Mouse (Mus musculus) MEL (cell line): ENCODE measurements around the gene Cc2d2b. TPM values are rescaled to one million over a fixed set of nuclear protein-coding genes. Genes with fewer than 3 reads are reported as not detected.

Experiments used
- DNase-seq: peaks from one replicate; pipeline ENCODE4 v3.0.0; 2011; ENCODE audit warnings: low read depth, low spot score
- H3K27ac ChIP-seq: 2 replicates; pipeline ENCODE4 v1.5.1; 2012; ENCODE audit warnings: low read depth, mild to moderate bottlenecking, control low read depth, low read length, moderate library complexity; ENCODE audit not compliant: control insufficient read depth
- H3K27me3 ChIP-seq, 2 experiments: fragments of 150-350 bp in 1 of 2; sonication (generic) in 1 of 2; 2 replicates each; pipeline ENCODE4 v1.6.1; 2012; ENCODE audit warnings: low read length in 2 of 2, mild to moderate bottlenecking in 2 of 2, improper control_type of control experiment in 1 of 2, moderate library complexity in 1 of 2; ENCODE audit not compliant: insufficient read depth in 2 of 2, control insufficient read depth in 1 of 2
- H3K36me3 ChIP-seq, 2 experiments: 2 replicates each; pipeline ENCODE4 v1.6.1; 2012 to 2014; ENCODE audit warnings: low read length in 2 of 2, improper control_type of control experiment in 1 of 2, inconsistent platforms in 1 of 2, mild to moderate bottlenecking in 1 of 2; ENCODE audit not compliant: insufficient read depth in 2 of 2, control insufficient read depth in 1 of 2
- H3K4me1 ChIP-seq, 2 experiments: fragments of 150-350 bp in 1 of 2; sonication (generic) in 1 of 2; 2 replicates each; pipeline ENCODE4 v1.6.1; 2012; ENCODE audit warnings: low read length in 2 of 2, improper control_type of control experiment in 1 of 2, mild to moderate bottlenecking in 1 of 2; ENCODE audit not compliant: insufficient read depth in 2 of 2, control insufficient read depth in 1 of 2
- H3K4me3 ChIP-seq, 2 experiments: fragments of 150-350 bp in 1 of 2; sonication (generic) in 1 of 2; 2 replicates each; pipeline ENCODE4 v1.5.1; 2012; ENCODE audit warnings: low read depth in 2 of 2, low read length in 2 of 2, mild to moderate bottlenecking in 2 of 2, moderate library complexity in 2 of 2, control low read depth in 1 of 2, improper control_type of control experiment in 1 of 2; ENCODE audit not compliant: control insufficient read depth in 1 of 2, insufficient read depth in 1 of 2
- H3K79me2 ChIP-seq: 2 replicates; pipeline ENCODE4 v1.6.1; 2012; ENCODE audit warnings: mild to moderate bottlenecking, low read length, moderate library complexity; ENCODE audit not compliant: control insufficient read depth, poor library complexity, insufficient read depth
- H3K9ac ChIP-seq: 2 replicates; pipeline ENCODE4 v1.6.1; 2012; ENCODE audit warnings: low read depth, mild to moderate bottlenecking, control low read depth, low read length, moderate library complexity; ENCODE audit not compliant: control insufficient read depth, poor library complexity, severe bottlenecking
- H3K9me3 ChIP-seq: fragments of 150-350 bp; sonication (generic); replicated peaks from 2 replicates; pipeline ENCODE4 v1.6.1; 2012; ENCODE audit warnings: mild to moderate bottlenecking, low read length, improper control_type of control experiment, moderate library complexity; ENCODE audit not compliant: insufficient read depth
- CHD2 ChIP-seq: IDR thresholded peaks from 2 replicates; pipeline ENCODE4 v1.6.1; 2011; ENCODE audit warnings: low read length, improper control_type of control experiment
- CTCF ChIP-seq, 3 experiments: IDR thresholded peaks in 2 of 3; conservative IDR thresholded peaks in 1 of 3; 2 replicates each; pipeline ENCODE4 v1.5.1; 2011 to 2012; ENCODE audit warnings: low read length in 3 of 3, low read depth in 2 of 3, mild to moderate bottlenecking in 2 of 3, improper control_type of control experiment in 1 of 3, inconsistent platforms in 1 of 3, mixed read lengths in 1 of 3, moderate library complexity in 1 of 3; ENCODE audit not compliant: control insufficient read depth in 1 of 3, insufficient read depth in 1 of 3, poor library complexity in 1 of 3, severe bottlenecking in 1 of 3
- ELF1 ChIP-seq: IDR thresholded peaks from 2 replicates; pipeline ENCODE4 v1.6.1; 2014; ENCODE audit warnings: low read depth, mild to moderate bottlenecking, inconsistent platforms, low read length, improper control_type of control experiment, moderate library complexity
- GATA1 ChIP-seq: IDR thresholded peaks from 2 replicates; pipeline ENCODE4 v1.6.1; 2011; ENCODE audit warnings: low read depth, low read length, improper control_type of control experiment
- JUND ChIP-seq: IDR thresholded peaks from 2 replicates; pipeline ENCODE4 v1.6.1; 2011; ENCODE audit warnings: low read depth, mild to moderate bottlenecking, improper control_type of control experiment, low read length
- KAT2A ChIP-seq: conservative IDR thresholded peaks from 2 replicates; pipeline ENCODE4 v1.6.1; 2012; ENCODE audit warnings: low read depth, low read length, improper control_type of control experiment, inconsistent platforms
- MAX ChIP-seq: IDR thresholded peaks from 2 replicates; pipeline ENCODE4 v1.6.1; 2011; ENCODE audit warnings: low read length, improper control_type of control experiment
- MXI1 ChIP-seq: IDR thresholded peaks from 2 replicates; pipeline ENCODE4 v1.6.1; 2011; ENCODE audit warnings: mild to moderate bottlenecking, low read depth, low read length, improper control_type of control experiment
- NRF1 ChIP-seq: IDR thresholded peaks from 2 replicates; pipeline ENCODE4 v1.6.1; 2014; ENCODE audit warnings: low read depth, mild to moderate bottlenecking, inconsistent platforms, low read length, improper control_type of control experiment, moderate library complexity; ENCODE audit not compliant: poor library complexity, insufficient read depth, severe bottlenecking
- TCF12 ChIP-seq: IDR thresholded peaks from 2 replicates; pipeline ENCODE4 v1.6.1; 2014; ENCODE audit warnings: low read depth, mild to moderate bottlenecking, inconsistent platforms, low read length, improper control_type of control experiment, moderate library complexity
- UBTF ChIP-seq: IDR thresholded peaks from 2 replicates; pipeline ENCODE4 v1.6.1; 2012; ENCODE audit warnings: low read depth, mild to moderate bottlenecking, inconsistent platforms, low read length, improper control_type of control experiment, moderate library complexity, borderline replicate concordance; ENCODE audit not compliant: insufficient read depth
- ZKSCAN1 ChIP-seq: IDR thresholded peaks from 2 replicates; pipeline ENCODE4 v1.6.1; 2012; ENCODE audit warnings: low read depth, mild to moderate bottlenecking, inconsistent platforms, low read length, improper control_type of control experiment, moderate library complexity
- ZMIZ1 ChIP-seq: IDR thresholded peaks from 2 replicates; pipeline ENCODE4 v1.6.1; 2012; ENCODE audit warnings: low read depth, mild to moderate bottlenecking, inconsistent platforms, low read length, improper control_type of control experiment, moderate library complexity
- polyA plus RNA-seq, 2 experiments: library from polyadenylated mRNA; stranded (reverse) in 1 of 2; unstranded in 1 of 2; fragments of >175 nt in 1 of 2; fragments of >200 nt in 1 of 2; gene quantifications; 2 replicates each; pipeline versions ENCODE4 v1.2.1 to v1.2.4; 2012; ENCODE audit warnings: low replicate concordance in 2 of 2, low read depth in 1 of 2; ENCODE audit not compliant: insufficient read length in 2 of 2, insufficient read depth in 1 of 2, missing spikeins in 1 of 2
- total RNA-seq: library from RNA; depleted of rRNA; stranded (reverse); fragments of 300-350 nt; gene quantifications from 2 replicates; pipeline ENCODE4 v1.2.3, GENCODE M21; 2012

Gene Cc2d2b
- total and polyA plus RNA-seq, 3 experiments = not detected

DNA sequence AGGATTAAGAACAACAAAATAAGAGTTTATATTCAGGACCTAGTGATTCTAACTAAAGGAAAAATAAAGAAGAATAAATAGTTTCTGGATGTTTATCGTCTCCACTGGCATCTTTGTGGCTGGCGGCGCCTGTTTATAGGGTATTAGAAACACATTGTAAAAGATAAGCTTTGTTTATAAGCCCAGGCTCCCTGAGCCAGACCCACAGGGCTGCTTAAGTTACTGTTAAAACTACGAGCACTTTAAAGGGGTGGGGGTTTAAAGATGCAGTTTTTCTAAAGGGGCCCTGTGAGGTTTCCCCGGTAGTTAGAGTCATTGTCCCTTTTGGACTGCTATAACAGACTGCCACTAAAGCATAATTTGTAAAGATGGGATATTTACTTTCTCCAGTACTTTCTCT lies 33.9 kb upstream of the Cc2d2b start:
- no peak for DNase-seq
- H3K36me3 ChIP-seq = no peaks in the 10 kb centered on the region
- TF ChIP-seq MXI1 (no peak), ZKSCAN1 (no peak)
- no peak overlapping the region for H3K9ac ChIP-seq
- no peaks in the 10 kb centered on the region for H3K4me1 ChIP-seq
- no peak overlapping the region for H3K4me3 ChIP-seq
- no peak overlapping the region for H3K27ac ChIP-seq
- H3K9me3 ChIP-seq = no peaks in the 10 kb centered on the region
- H3K27me3 ChIP-seq = peaks cover 0 to 2% of the 10 kb centered on the region in 2 experiments; a peak in 2 of 4 replicates
- H3K79me2 ChIP-seq = no peaks in the 10 kb centered on the region

DNA sequence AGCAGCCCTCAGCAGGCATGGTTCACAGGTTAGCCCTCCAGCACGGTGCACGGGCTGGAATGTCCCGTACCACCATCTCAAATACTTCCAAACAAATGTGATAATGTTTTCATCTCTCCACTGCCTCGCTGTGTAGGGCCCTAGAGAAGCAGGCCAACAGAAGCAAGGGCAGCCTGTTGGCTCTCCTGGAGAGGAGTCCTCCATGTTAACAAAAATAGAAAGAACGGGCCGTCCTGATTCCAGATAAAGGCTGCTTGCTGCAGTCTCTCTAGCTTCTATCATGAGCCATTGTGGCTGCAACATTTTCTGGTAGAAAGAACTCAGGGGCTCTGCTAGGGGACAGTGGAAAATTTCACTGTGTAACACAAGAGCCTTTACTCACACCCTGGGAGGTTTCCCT lies 31.6 kb upstream of the Cc2d2b start:
- H3K36me3 ChIP-seq = no peaks in the 10 kb centered on the region
- no peak for DNase-seq
- no peak overlapping the region for H3K9ac ChIP-seq
- H3K27ac ChIP-seq = no peak overlapping the region
- no peak overlapping the region for H3K4me3 ChIP-seq
- TF ChIP-seq CHD2 (no peak), UBTF (no peak), JUND (no peak)
- H3K9me3 ChIP-seq = no peaks in the 10 kb centered on the region
- no peaks in the 10 kb centered on the region for H3K79me2 ChIP-seq
- H3K4me1 ChIP-seq = no peaks in the 10 kb centered on the region
- H3K27me3 ChIP-seq = peaks cover 0 to 2% of the 10 kb centered on the region in 2 experiments; a peak in 2 of 4 replicates

DNA sequence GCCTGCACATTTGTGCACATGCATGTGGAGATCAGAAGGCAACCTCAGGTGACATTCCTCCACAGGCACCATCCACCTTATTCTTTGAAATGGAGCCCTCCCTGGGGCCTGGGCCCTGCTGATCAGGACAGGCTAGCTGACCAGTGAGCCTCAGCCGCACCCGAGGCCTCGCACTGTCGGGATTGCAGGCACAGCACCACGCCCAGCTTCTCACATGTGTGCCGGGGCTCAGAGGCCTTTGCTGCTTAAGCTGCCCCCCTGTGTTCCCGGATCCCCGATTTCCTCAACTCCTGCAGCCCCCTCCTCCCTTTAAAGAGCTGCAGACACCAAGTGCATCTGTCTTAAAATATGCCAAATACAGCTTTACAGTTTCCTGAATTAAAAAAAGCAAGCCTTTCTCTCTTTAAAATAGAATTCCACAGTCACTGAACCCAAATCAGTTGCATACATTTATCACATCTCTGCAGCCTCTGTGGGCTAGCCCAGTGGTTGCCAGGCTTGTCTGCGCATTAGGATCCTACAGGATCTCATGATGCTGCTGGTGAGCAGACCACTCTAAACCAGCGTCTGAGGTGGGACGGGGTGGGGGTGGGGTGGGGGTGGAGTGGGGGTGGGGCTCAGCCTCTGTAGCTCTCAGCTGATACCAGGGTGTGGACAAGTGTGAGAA lies 29.0 kb upstream of the Cc2d2b start:
- no peaks in the 10 kb centered on the region for H3K4me1 ChIP-seq
- TF ChIP-seq CTCF (IDR thresholded peaks at IDR 0.05 in 2 of 3, conservative IDR thresholded peaks at IDR 0.05 in 1 of 3; ENCODE audit: control insufficient read depth in 1 of 3, insufficient read depth in 1 of 3, low read depth in 2 of 3, low read length in 3 of 3, poor library complexity in 1 of 3, severe bottlenecking in 1 of 3) = no peak
- no peak overlapping the region for H3K27ac ChIP-seq
- H3K9ac ChIP-seq = no peak overlapping the region
- H3K4me3 ChIP-seq = no peak overlapping the region
- H3K36me3 ChIP-seq = no peaks in the 10 kb centered on the region
- H3K27me3 ChIP-seq = peaks cover 0 to 2% of the 10 kb centered on the region in 2 experiments; a peak in 3 of 4 replicates
- no peaks in the 10 kb centered on the region for H3K9me3 ChIP-seq
- no peak for DNase-seq
- H3K79me2 ChIP-seq = no peaks in the 10 kb centered on the region

DNA sequence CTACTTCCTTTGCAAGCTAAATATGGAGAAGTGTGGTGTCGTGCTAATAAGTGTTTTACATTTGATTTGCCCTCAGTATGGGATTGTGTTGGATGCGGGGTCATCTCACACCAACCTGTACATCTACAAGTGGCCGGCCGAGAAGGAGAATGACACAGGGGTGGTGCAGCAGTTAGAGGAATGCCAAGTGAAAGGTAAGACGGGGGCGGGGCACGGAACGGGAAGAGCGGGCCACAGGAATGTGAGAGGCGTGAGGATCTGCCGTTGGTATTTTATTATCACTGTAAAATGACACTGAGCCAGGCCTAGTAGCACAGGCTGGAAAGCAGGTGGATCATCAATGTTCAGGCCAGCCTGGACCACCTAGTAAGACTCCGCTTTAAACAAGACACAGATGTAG lies 28.2 kb upstream of the Cc2d2b start:
- Histone ChIP-seq H3K27ac (no peak overlapping the region), H3K79me2 (no peaks in the 10 kb centered on the region), H3K4me3 (no peak overlapping the region), H3K36me3 (no peaks in the 10 kb centered on the region), H3K9me3 (no peaks in the 10 kb centered on the region), H3K27me3 (peaks cover 0 to 2% of the 10 kb centered on the region in 2 experiments; a peak in 3 of 4 replicates), H3K4me1 (no peaks in the 10 kb centered on the region), H3K9ac (no peak overlapping the region)
- no peak for DNase-seq
- no peak for TF ChIP-seq KAT2A
- TF ChIP-seq GATA1 = no peak
- no peak for TF ChIP-seq ELF1
- TF ChIP-seq ZMIZ1 = no peak
- no peak for TF ChIP-seq NRF1
- no peak for TF ChIP-seq MAX
- TF ChIP-seq TCF12 = no peak
